ENCODE assay signal across 17 mouse cellular contexts in the genomic region with DNA sequence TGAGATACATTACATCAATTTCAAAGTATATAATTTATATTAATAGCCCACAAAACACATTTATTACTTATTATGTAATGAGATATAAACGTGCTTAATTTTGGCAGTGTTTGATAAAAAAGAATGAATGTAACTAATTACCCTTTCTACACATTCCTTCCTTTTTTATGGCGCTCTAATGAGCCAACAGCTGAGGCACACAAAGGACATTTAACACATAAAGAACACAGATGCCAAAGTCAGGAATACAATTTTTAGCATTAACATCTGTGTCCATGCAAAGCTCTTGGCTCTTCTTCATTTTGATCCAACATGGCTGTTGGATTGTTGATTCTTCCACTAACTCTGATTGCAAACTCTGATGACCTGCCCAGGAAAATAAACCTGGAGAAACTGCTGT.
"Had no signal": no experiment of that assay in that cellular context is flagged by ENCODE, and none has a peak within 500 bp of the region (broad histone marks: within the 10 kb centered on the region; RNA-seq: fewer than 3 reads in every experiment).

No protein-coding gene starts in this region.

- H3K9ac ChIP-seq: lung, embryonic 14.5 days; midbrain, embryonic 15.5 days; neural tube, embryonic 13.5 days; neural tube, embryonic 15.5 days had no signal

- H3K36me3 ChIP-seq: midbrain, embryonic 10.5 days; midbrain, embryonic 15.5 days; neural tube, embryonic 13.5 days; neural tube, embryonic 15.5 days had no signal

- H3K4me2 ChIP-seq: lung, embryonic 14.5 days; midbrain, embryonic 15.5 days; neural tube, embryonic 13.5 days; neural tube, embryonic 15.5 days had no signal

- ATAC-seq: midbrain, embryonic 15.5 days had no signal

- H3K27me3 ChIP-seq: midbrain, embryonic 15.5 days; neural tube, embryonic 13.5 days; neural tube, embryonic 15.5 days had no signal

- H3K4me3 ChIP-seq: midbrain, embryonic 10.5 days; midbrain, embryonic 15.5 days; myocyte; neural tube, embryonic 13.5 days; neural tube, embryonic 15.5 days had no signal

- H3K27ac ChIP-seq: midbrain, embryonic 10.5 days; midbrain, embryonic 15.5 days; neural tube, embryonic 13.5 days; neural tube, embryonic 15.5 days had no signal

- DNase-seq: lung, adult 18-20 months; lung, embryonic 14.5 days; lung, postnatal 10 days; lung, postnatal 4 days; retina, postnatal 1 day; right cerebral cortex, adult 18-20 months; right cerebral cortex, postnatal 25 days; right cerebral cortex, postnatal 4 days; spleen, adult 18-20 months; thymus, adult 18-20 months; thymus, postnatal 14 days; thymus, postnatal 36 days had no signal

- H3K9me3 ChIP-seq: midbrain, embryonic 10.5 days; midbrain, embryonic 15.5 days; neural tube, embryonic 15.5 days had no signal

- H3K4me1 ChIP-seq: midbrain, embryonic 10.5 days; midbrain, embryonic 15.5 days; neural tube, embryonic 13.5 days; neural tube, embryonic 15.5 days had no signal
